Mouse (Mus musculus) layer of hippocampus, adult 2 months (tissue): ENCODE measurements around the gene Irf4. TPM values are rescaled to one million over a fixed set of nuclear protein-coding genes. Genes with fewer than 3 reads are reported as not detected.

Source experiments
- DNase-seq, 2 experiments: peaks; one replicate each; pipeline ENCODE4 v3.0.0; 2022; ENCODE audit warnings: low spot score in 2 of 2
- H3K27ac ChIP-seq: fragments of 200-600 bp; 2 replicates; pipeline ENCODE4 v1.8.1; 2022
- H3K4me3 ChIP-seq: fragments of 200-600 bp; 2 replicates; pipeline ENCODE4 v1.8.1; 2022; ENCODE audit warnings: mild to moderate bottlenecking
- CTCF ChIP-seq: fragments of 200-600 bp; conservative IDR thresholded peaks from 2 replicates; pipeline ENCODE4 v1.8.1; 2022; ENCODE audit warnings: antibody characterized with exemption, mild to moderate bottlenecking, moderate library complexity
- total RNA-seq, 2 experiments: library from RNA; stranded (reverse); gene quantifications; 2 replicates each; pipeline ENCODE4 v1.2.3; 2021

Irf4 gene
- total RNA-seq, 2 experiments from 2014 or later = 0.13 to 0.47 TPM

- DNase-seq = peak; percentile 45 to 72
- no peak overlapping the region for H3K4me3 ChIP-seq
- no peak for TF ChIP-seq CTCF
- H3K27ac ChIP-seq = peak overlapping the region; percentile 69
Measured at GRCm38 (mm10) chr13:30786235-30787035, 37.4 kb downstream of the Irf4 start.

- Histone ChIP-seq H3K4me3 (no peak overlapping the region), H3K27ac (no peak overlapping the region)
- no peak for DNase-seq
- TF ChIP-seq CTCF = no peak
Measured at GRCm38 (mm10) chr13:30787036-30787320, 38.0 kb downstream of the Irf4 start.

GRCm38 (mm10) chr13:30787556-30787955, 38.5 kb downstream of the Irf4 start:
- no peak for DNase-seq
- H3K4me3 ChIP-seq = no peak overlapping the region
- no peak for TF ChIP-seq CTCF

GRCm38 (mm10) chr13:30787960-30788359, 38.9 kb downstream of the Irf4 start:
- no peak overlapping the region for H3K4me3 ChIP-seq
- no peak overlapping the region for H3K27ac ChIP-seq
- TF ChIP-seq CTCF = no peak
- DNase-seq = no peak

More at GRCm38 (mm10) chr13:30787556-30787955, 38.5 kb downstream of the Irf4 start:
- no peak overlapping the region for H3K27ac ChIP-seq

DNA sequence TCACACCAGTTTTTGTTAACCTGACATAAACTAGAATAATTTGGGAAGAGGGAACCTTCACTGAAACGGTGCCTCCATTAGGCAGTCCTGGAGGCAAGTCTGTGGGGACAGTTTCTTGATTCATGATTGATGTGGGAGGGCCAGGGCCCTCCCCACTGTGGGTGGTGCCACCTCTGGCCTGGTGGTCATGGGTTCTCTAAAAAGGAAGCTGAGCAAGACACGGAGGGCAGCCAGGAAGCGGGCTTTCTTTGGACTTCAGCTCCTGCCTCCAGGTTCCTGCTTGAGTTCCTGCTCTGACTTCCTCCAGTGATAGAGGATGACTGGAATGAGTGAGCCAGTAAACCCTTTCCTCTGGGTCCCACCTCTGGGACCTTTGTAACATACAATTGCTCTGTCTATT, 39.4 kb downstream of the Irf4 start:
- Histone ChIP-seq H3K27ac (no peak overlapping the region), H3K4me3 (no peak overlapping the region)
- TF ChIP-seq CTCF = no peak
- DNase-seq = no peak

DNA sequence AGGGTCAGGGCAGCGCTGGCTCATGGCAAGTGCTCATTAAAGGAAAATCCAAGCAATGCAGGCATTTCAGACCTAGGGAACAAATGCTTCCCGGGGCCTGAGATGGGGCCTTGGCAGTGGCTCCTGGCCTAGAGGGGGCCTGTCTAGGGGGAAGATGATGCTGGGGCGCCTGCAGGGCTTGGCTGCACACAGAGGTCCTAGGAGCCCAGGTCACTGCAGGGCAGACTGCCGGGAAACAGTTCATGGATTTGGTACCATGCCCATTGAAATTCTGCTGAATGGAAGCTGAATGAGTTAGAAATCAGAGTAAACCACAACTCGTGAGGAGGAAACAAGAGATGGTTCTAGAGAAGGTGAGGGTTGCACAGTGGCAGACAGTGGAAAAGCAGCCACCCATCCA, 41.0 kb downstream of the Irf4 start:
- TF ChIP-seq CTCF = no peak
- no peak overlapping the region for H3K27ac ChIP-seq
- no peak for DNase-seq
- H3K4me3 ChIP-seq = no peak overlapping the region

DNA sequence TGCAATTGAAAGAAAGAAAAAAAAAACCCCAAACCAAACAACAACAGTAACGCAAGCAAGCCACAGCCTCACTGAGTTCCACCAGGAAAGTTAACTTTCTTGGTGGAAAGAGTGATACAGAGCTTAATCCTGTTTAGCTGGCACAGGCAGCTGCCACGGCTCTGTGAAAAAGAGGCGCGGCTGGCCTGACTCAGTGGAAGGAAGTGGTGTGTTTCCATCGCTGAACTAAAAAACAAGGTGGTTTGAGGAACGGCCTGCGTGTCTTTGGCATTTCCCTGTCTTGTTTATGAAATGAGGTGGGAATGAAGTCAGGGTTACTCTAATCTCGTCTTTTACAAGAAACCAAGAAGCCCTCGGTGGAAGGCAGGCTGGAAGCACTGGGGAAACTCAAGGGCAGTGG, 43.3 kb downstream of the Irf4 start:
- Histone ChIP-seq H3K4me3 (no peak overlapping the region), H3K27ac (no peak overlapping the region)
- TF ChIP-seq CTCF = no peak
- no peak for DNase-seq

DNA sequence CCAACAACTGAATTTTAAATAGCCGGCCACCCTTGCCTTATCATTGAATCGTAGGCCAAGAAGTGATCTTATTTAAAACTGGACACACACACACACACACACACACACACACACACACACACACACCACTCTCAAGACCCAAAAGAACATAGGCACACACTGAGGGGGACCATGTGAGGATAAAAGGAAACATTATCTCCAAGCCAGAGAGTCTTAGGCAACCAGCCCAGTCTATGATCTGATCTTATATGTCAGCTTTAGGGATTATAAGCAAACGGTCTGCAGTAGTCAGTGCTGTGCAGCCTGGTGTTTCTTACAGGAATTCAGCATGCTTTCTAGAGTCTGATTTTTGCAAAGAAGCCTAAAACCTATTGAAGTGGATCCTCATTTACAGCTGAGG, 43.7 kb downstream of the Irf4 start:
- Histone ChIP-seq H3K4me3 (no peak overlapping the region), H3K27ac (no peak overlapping the region)
- DNase-seq = no peak
- no peak for TF ChIP-seq CTCF

GRCm38 (mm10) chr13:30793196-30793595, 44.2 kb downstream of the Irf4 start:
- no peak for DNase-seq
- no peak overlapping the region for H3K4me3 ChIP-seq
- no peak overlapping the region for H3K27ac ChIP-seq
- TF ChIP-seq CTCF = no peak

GRCm38 (mm10) chr13:30793616-30794015, 44.6 kb downstream of the Irf4 start:
- no peak for DNase-seq
- Histone ChIP-seq H3K27ac (no peak overlapping the region), H3K4me3 (no peak overlapping the region)
- no peak for TF ChIP-seq CTCF

- no peak for TF ChIP-seq CTCF
- no peak for DNase-seq
- no peak overlapping the region for H3K4me3 ChIP-seq
- no peak overlapping the region for H3K27ac ChIP-seq
Measured at GRCm38 (mm10) chr13:30795960-30796359, 46.9 kb downstream of the Irf4 start.

DNA sequence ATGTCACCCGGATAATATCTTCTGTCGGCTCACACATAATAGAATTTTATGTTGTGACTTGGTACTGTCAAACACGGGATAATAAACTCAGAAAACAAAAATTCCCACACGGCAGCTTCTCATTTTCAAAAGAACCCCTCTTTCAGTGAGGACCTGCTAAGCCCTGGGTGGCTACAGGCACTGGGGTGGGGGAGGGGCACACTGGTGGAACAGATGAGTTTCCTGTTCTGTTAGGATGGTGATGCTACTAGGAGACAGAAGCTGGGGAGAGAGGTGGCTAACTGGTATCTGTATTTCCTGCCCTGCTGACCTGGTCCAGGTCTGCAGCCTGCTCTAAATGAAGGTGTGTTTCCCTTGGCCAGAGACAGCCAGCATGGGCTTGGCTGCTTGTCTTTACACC, 52.9 kb downstream of the Irf4 start:
- TF ChIP-seq CTCF = no peak
- no peak overlapping the region for H3K27ac ChIP-seq
- no peak overlapping the region for H3K4me3 ChIP-seq
- DNase-seq = no peak

DNA sequence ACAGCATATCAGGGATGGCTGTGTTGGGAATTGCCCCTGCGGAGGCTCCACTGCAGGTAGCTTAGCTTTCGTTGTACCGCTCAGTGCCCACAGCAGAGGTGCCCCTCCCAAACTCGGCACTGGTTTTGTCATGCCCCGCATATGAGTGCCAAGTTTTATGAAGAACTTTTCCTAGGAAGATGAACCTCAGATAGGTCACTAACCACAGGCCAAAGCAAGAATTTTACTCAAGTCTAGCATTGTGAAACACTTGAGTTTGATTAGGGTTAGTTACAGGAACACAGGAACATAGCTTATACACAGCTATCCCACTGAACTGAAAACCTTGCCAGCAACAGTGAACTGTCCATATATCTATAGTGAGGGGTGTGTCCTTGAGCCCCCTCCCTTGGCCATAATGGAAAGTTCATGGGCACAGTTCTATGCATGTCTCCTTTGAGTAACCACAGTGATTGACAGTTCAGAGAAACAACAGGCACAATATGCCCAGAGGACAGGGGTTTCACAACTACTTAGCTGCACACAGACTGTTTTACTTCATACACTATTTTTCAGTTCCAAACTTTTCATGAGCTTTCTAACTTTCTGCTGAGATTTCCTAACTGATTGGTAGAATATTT, 53.4 kb downstream of the Irf4 start:
- DNase-seq = no peak
- no peak overlapping the region for H3K27ac ChIP-seq
- no peak for TF ChIP-seq CTCF
- no peak overlapping the region for H3K4me3 ChIP-seq

DNA sequence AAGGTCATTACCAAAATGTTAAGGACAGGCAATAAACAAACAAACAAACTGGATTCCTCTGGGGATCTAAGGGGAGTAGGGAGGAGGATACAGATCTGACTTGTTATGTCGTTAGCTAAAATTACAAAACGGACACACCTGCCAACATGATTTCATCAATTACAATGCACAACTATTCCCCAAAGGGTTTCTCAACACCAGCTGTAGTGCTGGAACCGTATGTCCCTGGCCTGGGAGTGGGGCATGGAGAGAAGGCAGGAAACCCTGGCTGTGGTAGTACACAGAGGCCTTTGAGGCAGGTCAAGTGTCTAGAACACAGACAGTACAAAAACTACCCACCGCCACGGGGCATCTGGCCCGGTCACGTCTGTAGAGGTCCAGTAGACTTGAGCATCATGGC, 60.2 kb downstream of the Irf4 start:
- Histone ChIP-seq H3K27ac (no peak overlapping the region), H3K4me3 (no peak overlapping the region)
- no peak for TF ChIP-seq CTCF
- no peak for DNase-seq
